Mouse (Mus musculus) cerebellum, postnatal 4 days (tissue): ENCODE measurements around the gene Naa11.

Source experiments
- DNase-seq, 2 experiments: peaks; one replicate each; pipeline ENCODE4 v3.0.0; 2022; ENCODE audit warnings: low spot score in 2 of 2, mixed read lengths in 1 of 2

Naa11 gene

DNA sequence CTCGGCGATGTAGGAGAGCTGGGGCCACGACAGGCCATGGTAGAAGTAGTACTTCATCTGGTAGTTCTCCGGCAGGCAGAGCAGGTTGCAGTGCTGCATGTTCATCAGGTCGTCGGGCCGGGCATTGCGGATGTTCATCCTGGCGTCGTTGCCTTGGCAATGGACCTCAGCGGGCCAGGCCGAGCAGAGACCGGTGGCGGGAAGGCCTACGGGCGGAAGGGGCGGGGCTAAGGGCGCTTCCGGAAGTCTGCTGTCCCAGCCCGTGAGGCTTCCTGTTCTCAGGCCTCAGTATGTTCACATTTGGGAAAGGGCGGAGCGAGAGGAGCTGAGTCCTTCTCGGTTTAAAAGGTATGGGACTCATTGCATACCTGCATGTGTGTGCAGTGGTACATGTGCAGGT lies at the start of gene Naa11:
Gene Naa11, minus strand, starts transcription at position 220 of the 400 bp plus-strand sequence.
- DNase-seq = no peak

DNA sequence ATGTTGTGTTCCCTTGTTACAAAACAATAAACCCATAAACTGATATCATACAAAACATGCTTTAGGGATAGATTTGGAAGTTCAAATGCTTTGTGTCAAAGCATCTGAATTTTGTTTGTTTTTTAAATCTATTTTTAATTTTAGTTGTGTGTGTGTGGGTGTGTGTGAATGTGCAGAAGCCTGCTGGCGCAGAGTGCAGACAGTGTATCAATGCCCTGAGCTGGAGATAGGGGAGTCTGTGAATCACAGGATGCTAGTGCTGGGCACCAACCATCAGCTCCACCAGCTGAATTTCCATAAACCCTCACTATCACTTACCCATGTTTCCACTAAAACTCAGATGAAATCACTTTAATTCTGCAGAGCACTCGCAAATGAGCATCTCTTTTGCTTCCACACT lies 40.3 kb upstream of the Naa11 start:
- no peak for DNase-seq

DNA sequence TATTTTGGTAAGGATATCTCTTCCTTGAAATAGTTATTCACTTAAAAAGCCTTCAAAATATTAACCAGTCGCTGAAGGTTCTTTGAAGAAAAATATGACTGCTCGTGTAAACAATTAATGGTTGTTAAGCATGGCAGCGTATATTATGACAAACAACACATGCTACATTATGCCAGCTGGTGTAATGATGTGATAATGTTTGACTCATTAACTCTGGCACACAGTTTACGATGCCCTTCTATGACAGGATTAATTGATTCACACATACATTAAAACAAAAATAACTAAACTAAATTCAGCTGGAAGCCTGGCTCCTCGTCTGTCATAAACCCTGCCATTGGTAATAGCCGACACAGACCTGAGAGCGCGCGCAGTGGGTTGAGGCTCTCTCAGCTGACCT lies 37.8 kb upstream of the Naa11 start:
- DNase-seq = no peak

DNA sequence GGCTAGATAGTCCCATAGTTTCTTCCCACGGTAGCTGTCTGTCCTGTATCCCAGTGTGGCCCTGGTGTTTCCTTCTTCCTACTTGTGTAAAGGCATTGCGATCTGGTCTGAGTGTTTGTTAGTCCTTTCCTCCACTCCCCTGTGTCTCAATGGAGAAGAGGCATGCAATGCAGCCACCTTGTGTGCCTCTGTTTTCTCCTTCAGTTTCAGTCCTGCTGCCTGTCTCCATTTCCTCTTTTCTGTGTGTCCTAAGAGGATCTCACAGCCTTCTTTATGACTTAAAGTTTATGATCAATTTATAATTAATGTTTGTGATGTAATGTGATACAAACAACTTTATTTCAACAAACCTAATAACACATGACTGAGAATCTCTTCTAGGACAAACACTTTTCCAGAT lies 29.5 kb upstream of the Naa11 start:
- no peak for DNase-seq

DNA sequence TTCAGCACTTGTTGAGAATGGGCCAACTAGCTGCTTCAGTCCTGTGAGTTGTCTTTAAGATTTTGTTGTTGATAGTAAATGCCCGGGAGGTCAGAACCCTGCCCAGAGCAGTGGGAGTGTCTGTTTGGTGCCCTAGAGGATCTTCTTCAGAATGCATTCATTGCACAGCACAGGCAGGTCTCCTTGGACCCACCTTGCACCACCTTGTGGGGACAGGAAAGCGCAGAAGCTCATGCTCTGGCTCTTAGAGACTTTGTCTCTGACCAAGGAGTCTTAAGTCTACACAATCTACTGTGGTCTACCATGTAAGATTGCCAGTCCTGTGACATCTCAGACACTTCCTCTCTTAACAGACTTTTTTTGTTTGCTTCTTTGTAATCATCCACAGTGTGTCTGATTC lies 25.0 kb upstream of the Naa11 start:
- no peak for DNase-seq

DNA sequence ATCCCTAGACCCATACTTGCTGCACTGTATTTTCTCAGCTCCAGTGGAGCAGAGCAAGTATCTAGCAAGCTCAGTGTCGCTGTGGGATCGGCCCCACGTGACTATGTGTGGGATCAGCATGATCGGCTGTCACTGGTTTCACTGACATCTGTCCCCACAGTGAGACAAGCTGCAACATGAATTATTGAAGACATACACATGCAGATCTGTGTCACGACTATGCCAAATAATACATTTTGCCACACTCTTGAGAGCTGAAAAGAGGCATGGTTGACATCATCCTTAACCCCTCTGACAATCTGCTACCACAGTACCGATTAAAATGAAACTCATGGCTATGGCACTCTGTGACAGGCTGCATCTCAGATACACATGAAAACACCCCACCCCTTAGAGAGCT lies 23.7 kb upstream of the Naa11 start:
- DNase-seq = peak in 1 of 2 experiments; percentile 57

DNA sequence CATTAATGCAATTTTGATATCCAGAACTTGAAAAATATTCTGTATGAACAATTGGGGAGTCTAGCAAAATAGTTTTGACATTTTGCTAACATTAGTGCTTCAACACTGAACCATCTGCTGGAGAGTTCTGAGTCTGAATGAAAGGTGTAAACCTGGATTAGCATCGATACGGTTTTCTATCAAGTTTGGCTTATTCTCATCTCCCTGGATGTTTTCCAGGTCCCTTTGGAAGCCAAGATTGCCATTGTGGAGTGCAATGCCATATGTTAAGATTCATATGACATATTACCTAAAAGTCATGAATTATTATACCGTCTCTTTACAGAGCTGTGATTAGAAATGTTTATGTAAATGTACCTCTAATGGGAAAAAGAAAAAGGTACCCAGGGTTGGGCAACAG lies 21.5 kb upstream of the Naa11 start:
- DNase-seq = no peak

DNA sequence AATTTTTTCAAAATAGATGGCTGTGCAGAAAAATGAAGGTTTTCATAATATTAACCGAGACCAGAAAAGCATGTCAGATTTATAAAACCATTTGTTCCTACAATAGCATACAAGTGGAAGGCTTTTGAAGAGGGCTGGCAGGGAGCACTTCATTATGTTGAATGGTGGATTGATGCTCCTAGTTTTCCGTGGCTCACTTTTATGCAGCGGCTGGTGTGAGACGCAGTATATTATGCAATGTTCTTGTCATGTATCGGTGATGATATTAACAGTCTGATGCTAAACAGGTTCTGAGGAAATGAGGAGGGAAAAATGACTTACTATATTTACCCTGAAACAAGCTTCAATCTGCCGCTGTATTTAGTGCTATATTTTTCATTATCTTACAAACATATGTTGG lies 18.0 kb upstream of the Naa11 start:
- DNase-seq = no peak

DNA sequence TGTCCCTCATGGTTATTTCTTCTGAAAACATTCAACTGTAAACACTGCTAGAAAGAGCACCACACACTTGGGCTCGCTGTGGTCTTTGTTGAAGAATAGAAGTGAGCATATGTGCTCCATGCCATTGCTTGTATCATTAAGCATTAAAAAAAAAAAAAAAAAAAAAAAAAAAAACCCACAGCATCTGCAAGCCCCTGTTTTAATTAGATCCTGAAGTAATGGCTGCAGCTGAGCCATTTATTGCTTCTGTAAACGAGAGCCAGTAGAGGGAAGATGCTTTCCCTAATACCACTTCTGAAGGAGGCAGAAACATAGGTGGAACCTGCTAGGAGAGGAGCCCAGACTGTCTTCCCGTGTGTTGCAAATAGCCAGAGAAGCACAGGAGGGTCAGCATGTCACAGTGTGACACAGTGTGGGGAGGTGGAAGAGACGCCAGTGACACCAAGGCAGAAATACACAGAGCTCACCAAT lies 17.1 kb upstream of the Naa11 start:
- no peak for DNase-seq

DNA sequence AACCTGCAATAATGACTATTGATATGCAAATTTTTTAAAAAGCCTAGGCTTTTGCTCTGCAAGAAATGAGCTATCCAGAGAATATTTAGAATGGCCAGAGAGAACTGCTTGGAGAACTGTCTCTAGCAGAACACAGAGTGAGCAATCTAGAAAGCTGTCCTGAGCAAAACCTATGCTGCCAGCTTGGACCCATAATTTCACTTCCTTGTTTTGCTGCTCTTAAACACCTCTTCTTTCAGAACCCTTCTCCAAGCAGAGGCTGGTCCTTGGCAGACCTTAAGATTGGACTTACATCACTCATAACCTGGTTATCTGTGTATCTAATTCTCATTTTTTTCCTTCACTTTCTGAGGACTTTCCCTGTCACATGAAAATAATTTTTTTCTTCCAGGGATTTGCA lies 8.9 kb upstream of the Naa11 start:
- no peak for DNase-seq

DNA sequence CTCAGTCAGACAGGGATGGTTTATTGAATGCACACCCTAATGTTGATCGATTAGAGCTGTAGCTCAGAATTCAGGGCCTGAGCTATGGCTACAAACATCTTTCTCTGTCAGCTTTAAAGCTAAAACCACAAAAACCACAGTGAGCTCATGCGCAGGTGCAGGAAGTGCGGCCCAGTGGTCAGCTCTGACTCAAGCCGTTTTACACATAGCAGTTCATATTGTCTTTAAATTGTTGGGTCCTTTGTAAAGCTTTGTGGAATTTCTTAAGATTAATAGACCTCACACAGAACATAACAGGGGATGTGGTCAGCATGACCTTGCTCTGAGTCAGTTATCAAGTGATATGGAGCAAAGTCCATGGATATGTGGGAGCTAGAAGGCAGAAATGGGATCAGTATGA lies 5.4 kb upstream of the Naa11 start:
- DNase-seq = no peak

DNA sequence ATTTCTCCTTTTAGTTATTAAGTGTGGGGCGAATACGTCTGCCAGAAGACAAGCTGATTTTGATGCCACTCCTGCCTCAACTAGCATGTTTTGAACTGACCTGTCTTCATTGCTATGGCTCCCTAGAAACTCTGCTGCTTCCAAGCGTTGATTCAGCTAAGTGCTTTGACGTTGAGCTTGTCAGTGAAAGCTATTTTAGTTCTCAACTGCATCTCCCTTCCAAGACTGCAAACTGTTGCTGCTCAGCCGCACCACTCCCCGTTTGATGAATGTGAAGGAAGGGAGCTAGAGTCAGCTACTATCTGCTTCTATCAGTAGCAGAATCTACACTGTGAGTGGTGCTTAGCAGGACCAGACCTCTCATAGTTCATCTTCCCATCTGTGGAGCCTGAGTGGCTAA lies 4.6 kb downstream of the Naa11 start:
- DNase-seq = no peak

DNA sequence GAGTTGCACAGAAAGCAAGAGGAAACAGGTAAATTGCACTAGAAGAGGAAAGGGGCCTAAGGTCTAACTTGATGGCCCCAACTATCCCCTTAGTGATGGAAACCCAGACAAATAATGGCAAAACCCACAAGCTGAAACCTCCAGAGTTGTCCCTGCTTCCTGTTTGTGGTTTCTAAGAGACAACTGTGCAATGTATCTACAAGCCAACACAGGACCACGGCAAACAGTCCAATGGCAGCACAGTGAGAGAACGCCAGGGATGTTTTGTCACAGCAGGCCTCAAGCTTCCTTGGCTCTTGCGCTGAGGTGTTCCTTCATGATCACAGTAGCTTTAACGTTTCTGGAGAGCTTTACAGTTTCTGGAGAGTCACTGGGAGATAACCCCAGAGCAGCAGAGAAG lies 7.8 kb downstream of the Naa11 start:
- no peak for DNase-seq

DNA sequence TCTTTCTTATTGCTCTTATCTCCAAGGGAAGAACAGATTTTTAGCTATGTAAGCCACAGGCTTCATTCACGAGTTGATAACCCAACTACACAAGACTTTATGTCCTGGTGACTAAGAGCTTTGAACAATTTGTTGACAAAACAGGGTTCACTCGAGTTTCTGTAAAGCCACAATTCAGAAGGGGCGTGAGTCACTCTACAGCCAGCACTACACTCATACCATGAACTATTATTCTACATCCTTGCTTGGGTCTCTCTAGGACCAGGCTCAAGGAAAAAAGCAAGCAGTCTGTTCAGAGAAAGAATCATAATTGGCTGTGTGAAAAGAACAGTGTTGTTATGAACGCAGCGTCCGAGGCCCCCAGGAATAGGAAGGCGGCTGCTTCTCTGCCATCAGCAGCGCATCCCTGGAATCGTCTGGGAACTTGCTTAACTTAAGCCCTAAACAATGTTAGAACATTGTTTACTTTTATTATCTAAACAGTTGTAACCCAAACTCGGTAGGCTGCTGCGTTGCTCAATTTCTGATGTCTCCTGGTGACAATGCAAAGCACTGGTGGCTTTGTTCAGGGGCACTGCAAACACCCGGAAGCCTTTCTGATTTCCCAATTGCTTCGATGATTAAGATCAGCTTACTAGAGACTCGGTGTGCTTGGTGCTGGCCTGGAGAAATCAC lies 9.5 kb downstream of the Naa11 start:
- no peak for DNase-seq

DNA sequence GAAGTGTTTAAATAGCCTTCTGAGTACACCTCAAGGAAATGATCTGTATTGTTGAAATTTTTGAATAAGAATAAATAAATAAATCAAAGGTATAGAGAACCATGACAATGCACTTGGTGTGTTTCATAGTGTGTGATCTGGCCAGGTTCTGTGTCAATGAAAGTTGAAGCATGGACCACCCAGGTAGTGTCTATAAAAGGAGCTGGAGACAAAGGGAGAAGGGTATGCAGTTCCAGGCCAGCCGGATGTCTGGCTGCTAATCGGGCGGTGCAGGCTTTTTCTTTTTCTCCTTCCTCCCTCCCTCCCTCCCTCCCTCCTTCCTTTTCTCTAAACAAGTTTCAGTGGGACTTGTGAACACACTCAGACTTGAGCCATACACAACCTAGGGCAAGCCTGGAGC lies 12.2 kb downstream of the Naa11 start:
- DNase-seq = no peak

DNA sequence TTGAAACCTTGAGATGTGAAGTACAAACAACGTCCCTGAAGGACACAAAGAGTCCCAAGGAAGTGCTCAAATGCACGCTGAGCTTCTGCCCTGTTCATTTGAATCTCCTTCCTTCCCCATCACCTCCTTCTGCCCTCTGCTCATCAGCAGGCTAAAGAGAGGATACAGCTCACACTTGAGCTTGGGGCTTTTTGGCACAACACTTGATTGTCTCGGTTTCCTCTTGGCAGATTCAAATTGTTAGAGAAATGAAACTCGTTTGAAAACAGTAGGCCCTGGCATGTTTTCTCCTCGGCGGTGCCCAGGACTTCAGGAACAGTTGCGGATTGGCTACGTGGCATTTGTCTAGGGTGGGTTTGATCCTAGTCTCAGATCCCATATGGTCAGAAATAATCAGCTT lies 27.4 kb downstream of the Naa11 start:
- DNase-seq = peak in 1 of 2 experiments; percentile 50

DNA sequence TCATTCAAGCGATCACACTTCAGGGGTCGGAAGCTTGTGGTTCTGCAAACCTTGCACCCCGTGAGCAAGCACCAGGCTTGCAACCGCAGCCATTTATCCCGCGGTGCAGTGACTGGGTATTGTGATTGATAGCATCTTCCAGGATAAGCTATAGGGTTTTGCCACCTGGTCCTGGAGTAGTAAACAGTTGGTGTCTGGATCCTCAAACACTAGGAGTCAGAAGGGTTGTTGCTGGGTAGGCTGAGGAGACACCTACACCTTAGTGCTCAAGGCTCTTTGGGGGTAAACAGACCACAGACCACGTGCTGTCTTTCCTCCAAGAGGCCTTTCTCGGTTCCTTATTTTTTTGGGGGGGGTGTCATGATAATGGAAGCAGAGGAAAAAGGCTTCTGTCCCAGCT lies 27.9 kb downstream of the Naa11 start:
- no peak for DNase-seq

DNA sequence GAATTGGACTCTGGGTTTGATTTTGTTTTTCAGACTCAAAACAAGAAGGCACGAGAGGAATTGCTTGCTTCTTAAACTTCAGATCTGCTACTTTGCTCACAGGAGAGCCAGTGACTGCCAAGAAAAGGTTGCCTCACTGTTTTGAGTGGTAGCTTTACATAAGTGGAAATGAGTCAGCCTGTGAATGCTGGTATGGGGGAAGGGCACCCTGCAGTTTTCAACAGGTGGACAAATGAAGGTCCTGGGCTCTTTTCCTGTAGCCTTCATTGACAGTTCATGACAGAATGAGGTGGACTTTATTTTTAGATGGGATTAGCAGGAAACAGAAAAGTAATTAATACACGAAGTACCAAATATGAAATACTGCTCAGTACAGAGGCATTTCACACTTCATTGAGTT lies 29.6 kb downstream of the Naa11 start:
- DNase-seq = no peak

DNA sequence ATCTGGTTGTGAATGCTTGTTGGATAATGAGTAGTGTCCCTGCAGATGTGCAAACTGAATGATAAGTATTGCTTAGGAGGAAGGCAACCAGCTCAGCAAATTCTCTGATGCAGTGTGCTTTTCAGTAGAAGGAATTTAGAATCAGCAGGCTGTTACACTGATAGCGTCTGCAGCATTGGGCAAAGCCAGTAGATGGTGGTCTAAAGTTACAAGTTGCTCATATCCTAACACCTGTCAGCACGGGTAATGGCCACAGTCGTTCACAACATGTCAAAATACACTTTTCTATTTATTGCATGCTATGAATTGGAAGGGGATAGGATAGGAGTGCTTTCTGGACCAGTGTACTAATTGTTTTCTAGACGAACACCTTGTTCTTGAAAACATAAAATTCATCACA lies 33.1 kb downstream of the Naa11 start:
- DNase-seq = no peak

DNA sequence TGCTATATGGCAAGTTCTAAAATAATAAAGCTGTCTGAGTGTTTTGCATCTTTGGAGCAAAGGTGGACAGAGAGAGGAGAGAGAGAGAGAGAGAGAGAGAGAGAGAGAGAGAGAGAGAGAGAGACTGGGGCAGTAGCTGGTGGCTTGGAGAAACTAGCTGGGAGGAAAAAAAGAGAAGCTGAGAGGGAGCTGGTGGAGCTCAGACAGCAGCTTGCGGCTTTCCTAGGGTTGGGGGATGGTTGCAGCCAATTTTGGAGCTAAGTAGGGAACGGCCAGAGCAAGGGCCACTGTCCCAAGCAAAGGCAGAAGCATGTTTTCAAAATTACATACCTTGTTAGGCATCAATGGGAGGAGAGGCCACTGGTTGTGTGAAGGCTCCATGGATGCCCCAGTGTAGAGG lies 36.0 kb downstream of the Naa11 start:
- no peak for DNase-seq

DNA sequence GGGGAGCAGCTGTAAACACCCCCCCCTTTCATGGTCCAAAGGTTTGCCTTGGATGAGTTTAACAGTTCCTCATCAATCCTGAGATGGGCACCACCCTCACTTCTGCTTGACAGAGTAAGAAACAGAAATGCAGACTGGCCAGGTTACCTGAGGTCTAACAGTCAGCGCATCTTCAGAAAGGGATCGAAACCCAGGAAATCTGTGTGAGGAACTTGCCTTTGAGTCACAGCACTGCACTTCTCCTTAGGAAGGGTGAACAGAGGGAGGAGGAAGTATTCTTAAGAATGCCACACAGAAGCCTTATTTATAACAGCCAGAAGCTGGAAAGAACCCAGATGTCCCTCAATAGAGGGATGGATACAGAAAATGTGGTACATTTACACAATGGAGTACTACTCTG lies 37.0 kb downstream of the Naa11 start:
- DNase-seq = no peak

DNA sequence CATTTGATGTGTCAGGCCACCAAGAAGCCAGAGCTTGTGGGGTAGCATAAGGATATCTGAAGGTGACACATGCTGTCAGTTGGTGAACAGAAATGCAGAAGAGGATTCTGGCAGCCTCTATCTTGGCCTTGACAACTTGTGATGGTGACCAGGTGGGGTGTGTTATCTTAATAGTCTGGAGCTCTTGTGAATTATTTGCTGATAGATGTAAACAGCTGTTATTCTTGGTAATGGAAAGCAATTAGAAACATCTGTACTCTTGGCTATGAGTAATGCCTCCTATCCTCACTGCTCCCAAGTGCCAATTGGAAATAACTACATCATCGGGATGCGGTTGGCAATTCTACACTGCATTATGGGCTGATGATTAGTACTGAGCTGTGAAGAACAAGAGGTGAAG lies 43.4 kb downstream of the Naa11 start:
- no peak for DNase-seq

DNA sequence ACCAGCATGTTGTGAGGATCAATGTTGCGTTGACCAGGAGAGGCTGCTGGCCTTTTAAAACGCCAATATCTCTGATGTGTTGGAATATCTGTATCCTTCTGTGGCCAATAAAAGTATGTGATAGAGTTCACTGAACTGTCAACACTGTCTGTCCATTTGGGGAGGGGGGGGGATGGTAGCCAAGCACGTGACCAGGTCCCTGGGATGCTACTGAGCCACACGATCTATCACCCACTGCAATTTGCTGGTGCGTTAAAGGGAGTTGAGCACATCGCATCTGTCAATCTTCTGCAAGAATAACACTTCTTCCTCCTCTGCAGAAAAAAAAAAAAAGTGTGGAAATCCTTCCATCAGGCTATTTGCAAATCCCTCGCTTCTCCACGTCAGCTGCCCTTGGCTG lies 43.9 kb downstream of the Naa11 start:
- DNase-seq = no peak

DNA sequence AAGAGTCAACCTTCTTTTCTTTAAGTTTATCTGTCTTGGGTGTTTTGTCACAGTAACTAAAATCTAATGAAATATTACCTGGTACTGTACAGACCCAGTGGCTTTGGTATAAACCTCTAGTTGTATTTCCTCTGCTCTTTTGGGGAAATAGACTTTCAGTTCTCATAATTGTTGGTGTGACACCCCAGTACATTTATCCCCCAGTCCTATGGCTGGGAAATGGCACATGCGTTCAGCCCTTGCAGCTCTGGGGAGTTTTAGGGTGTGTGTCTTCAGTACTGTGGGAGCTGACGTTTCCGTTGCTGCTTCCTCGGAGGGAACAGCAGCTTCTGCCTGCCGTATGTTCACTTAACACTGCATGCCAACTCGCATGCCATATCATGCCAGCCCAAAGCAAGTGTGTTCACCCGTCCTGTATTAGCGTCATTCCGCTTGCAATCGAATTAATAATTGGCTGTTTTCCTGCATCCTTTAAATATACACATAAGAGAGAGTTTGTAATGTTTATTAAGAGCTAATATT lies 46.4 kb downstream of the Naa11 start:
- no peak for DNase-seq
